Mouse (Mus musculus) heart, embryonic 11.5 days (tissue): ENCODE data around the gene Depdc5. TPM values are rescaled to one million over a fixed set of nuclear protein-coding genes. Genes with fewer than 3 reads are reported as not detected.
"Not testable (repeated sequence)": the region's sequence is repeated elsewhere in the genome, so short reads cannot be mapped to it uniquely, and the experiment has no call there.

ENCODE experiments used
- ATAC-seq: fragments of 200-750 bp; cut with Nextera tagmentation; replicated peaks from 2 replicates; pipeline ENCODE4 v1.8.0; 2017; ENCODE audit warnings: moderate library complexity; ENCODE audit not compliant: insufficient number of reproducible peaks, low FRiP score, low TSS enrichment
- H3K27ac ChIP-seq: fragments of 300-500 bp; sonication (generic); 2 replicates; pipeline ENCODE4 v1.5.1; 2014; ENCODE audit warnings: mild to moderate bottlenecking, low read depth, low read length
- H3K27me3 ChIP-seq: fragments of 300-500 bp; sonication (generic); 2 replicates; pipeline ENCODE4 v1.6.1; 2014; ENCODE audit warnings: mild to moderate bottlenecking, low read length, mixed read lengths; ENCODE audit not compliant: control insufficient read depth, insufficient read depth
- H3K36me3 ChIP-seq: fragments of 300-500 bp; sonication (generic); 2 replicates; pipeline ENCODE4 v1.6.1; 2014; ENCODE audit warnings: mild to moderate bottlenecking, low read length, moderate library complexity, mixed read lengths; ENCODE audit not compliant: control insufficient read depth, insufficient read depth
- H3K4me1 ChIP-seq: fragments of 300-500 bp; sonication (generic); 2 replicates; pipeline ENCODE4 v1.6.1; 2014; ENCODE audit warnings: low read length; ENCODE audit not compliant: control insufficient read depth, insufficient read depth
- H3K4me2 ChIP-seq: fragments of 300-500 bp; sonication (generic); 2 replicates; pipeline ENCODE4 v1.6.1; 2014; ENCODE audit warnings: mild to moderate bottlenecking, moderate library complexity
- H3K4me3 ChIP-seq: fragments of 300-500 bp; sonication (generic); 2 replicates; pipeline ENCODE4 v1.5.1; 2014; ENCODE audit warnings: low read depth, low read length
- H3K9ac ChIP-seq: fragments of 300-500 bp; sonication (generic); 2 replicates; pipeline ENCODE4 v1.6.1; 2014; ENCODE audit warnings: mild to moderate bottlenecking, low read depth, low read length, moderate library complexity
- H3K9me3 ChIP-seq: fragments of 300-500 bp; sonication (generic); replicated peaks from 2 replicates; pipeline ENCODE4 v1.6.1; 2016; ENCODE audit warnings: low read length; ENCODE audit not compliant: control insufficient read depth
- WGBS: fragments of 180-500 bp; shearing (Covaris S2); extraction: QIAGEN DNeasy Blood & Tissue Kit; methylation state at CpG from one replicate; pipeline ENCODE4 v1.1.7; 2014; ENCODE audit not compliant: insufficient replicate concordance; 5-methylcytosine and 5-hydroxymethylcytosine counted together
- polyA plus RNA-seq: library from polyadenylated mRNA; unstranded; fragments of >200 nt; fragmentation: Nextera tagmentation; extraction: Ambion mirVana; gene quantifications from 2 replicates; pipeline ENCODE4 v1.2.1, GENCODE M21; 2014

The Depdc5 gene
- polyA plus RNA-seq, 1 experiment from 2014 or later: 18.2 TPM

- Histone ChIP-seq H3K4me1 (no peaks in the 10 kb centered on the region), H3K4me2 (no peak overlapping the region), H3K27ac (no peak overlapping the region), H3K4me3 (no peak overlapping the region), H3K9ac (no peak overlapping the region), H3K36me3 (peaks cover 38% of the 10 kb centered on the region), H3K27me3 (no peaks in the 10 kb centered on the region), H3K9me3 (no peaks in the 10 kb centered on the region)
- ATAC-seq: no peak
- WGBS: 100% methylated on average over 2 of the region's 2 CpGs
Measured at GRCm38 (mm10) chr5:32840029-32840428, 23.5 kb upstream of the Depdc5 start.

DNA sequence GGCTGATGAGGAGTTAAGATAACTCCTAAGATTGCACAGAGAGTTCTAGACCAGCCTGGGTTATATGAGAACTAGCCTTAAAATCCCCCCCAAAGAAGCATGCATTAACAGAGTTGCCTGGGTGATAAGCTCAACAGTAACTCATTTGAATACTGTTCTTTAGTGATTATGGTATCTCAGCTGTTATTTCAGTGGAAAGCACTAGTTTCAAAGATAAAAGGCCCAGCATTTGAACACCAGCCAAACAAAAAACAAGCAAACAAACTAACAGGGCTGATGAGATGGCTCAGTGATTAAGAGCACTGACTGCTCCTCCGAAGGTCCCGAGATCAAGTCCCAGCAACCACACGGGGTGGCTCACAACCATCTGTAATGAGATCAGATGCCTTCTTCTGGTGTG lies 14.3 kb upstream of the Depdc5 start:
- peaks cover 9% of the 10 kb centered on the region for H3K36me3 ChIP-seq
- no peaks in the 10 kb centered on the region for H3K27me3 ChIP-seq
- no peak overlapping the region for H3K4me2 ChIP-seq
- H3K9ac ChIP-seq: no peak overlapping the region
- H3K27ac ChIP-seq: no peak overlapping the region
- H3K4me1 ChIP-seq: peaks cover 10% of the 10 kb centered on the region
- ATAC-seq: no peak
- H3K9me3 ChIP-seq: no peaks in the 10 kb centered on the region
- H3K4me3 ChIP-seq: no peak overlapping the region
- WGBS: 88% methylated on average over 3 of the region's 3 CpGs

- not testable (repeated sequence) for H3K4me2 ChIP-seq, H3K36me3 ChIP-seq, H3K27me3 ChIP-seq, H3K9me3 ChIP-seq, H3K4me3 ChIP-seq, ATAC-seq, H3K27ac ChIP-seq, H3K9ac ChIP-seq
- 90% methylated on average over 3 of the region's 3 CpGs for WGBS
- H3K4me1 ChIP-seq: peaks cover 13% of the 10 kb centered on the region
Measured at GRCm38 (mm10) chr5:32849580-32849979, 13.9 kb upstream of the Depdc5 start.

- peaks cover 13% of the 10 kb centered on the region for H3K4me1 ChIP-seq
- peaks cover 1% of the 10 kb centered on the region for H3K36me3 ChIP-seq
- 52% methylated on average over 6 of the region's 6 CpGs for WGBS
- no peak overlapping the region for H3K27ac ChIP-seq
- H3K4me3 ChIP-seq: peak overlapping the region; percentile 18
- no peaks in the 10 kb centered on the region for H3K9me3 ChIP-seq
- H3K27me3 ChIP-seq: no peaks in the 10 kb centered on the region
- no peak for ATAC-seq
- peak overlapping the region; percentile 88 for H3K4me2 ChIP-seq
- peak overlapping the region; percentile 31 for H3K9ac ChIP-seq
Measured at GRCm38 (mm10) chr5:32852026-32852425, 11.5 kb upstream of the Depdc5 start.

GRCm38 (mm10) chr5:32853731-32854507 lies 9.6 kb upstream of the Depdc5 start, which contains the start of gene Prr14l:
TSS of gene Prr14l (minus strand) at chr5:32854256.
- Histone ChIP-seq H3K4me3 (peak within 1 kb of the TSS; percentile 93), H3K4me1 (peaks cover 13% of the 10 kb centered on the region), H3K27ac (peak within 1 kb of the TSS; percentile 84), H3K9me3 (no peaks in the 10 kb centered on the region), H3K4me2 (peak within 1 kb of the TSS; percentile 88), H3K9ac (peak within 1 kb of the TSS; percentile 97), H3K27me3 (no peaks in the 10 kb centered on the region), H3K36me3 (no peaks in the 10 kb centered on the region; the same call in 1 of the 2 replicates)
- ATAC-seq: peak; percentile 96
- WGBS: under 1% methylated on average over 51 of the region's 51 CpGs

DNA sequence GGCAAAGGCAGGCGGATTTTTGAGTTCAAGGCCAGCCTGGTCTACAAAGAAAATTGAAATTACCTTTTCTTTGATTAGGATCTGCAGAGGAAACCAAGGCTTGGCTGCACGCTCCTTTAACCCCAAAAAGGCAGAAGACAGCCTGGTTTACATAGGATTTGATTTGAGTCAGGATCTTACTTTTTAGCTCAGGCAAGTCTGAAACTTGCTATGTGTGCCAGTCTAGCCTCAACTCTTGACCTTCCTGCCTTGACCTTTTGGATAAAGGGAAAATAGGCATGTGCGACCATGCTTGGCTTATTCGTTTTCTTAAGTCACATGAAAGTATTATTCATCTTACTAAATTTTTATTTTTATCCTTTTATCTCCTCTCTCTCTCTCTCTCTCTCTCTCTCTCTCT lies 8.7 kb upstream of the Depdc5 start:
- Histone ChIP-seq H3K4me3 (no peak overlapping the region), H3K9me3 (no peaks in the 10 kb centered on the region), H3K4me2 (no peak overlapping the region), H3K27me3 (no peaks in the 10 kb centered on the region), H3K4me1 (peaks cover 13% of the 10 kb centered on the region), H3K27ac (no peak overlapping the region), H3K36me3 (no peaks in the 10 kb centered on the region; the same call in 1 of the 2 replicates), H3K9ac (peak overlapping the region; percentile 17; the same call in 1 of the 2 replicates)
- no peak for ATAC-seq
- 81% methylated on average over 4 of the region's 4 CpGs for WGBS

- H3K4me1 ChIP-seq: peaks cover 13% of the 10 kb centered on the region
- not testable (repeated sequence) for H3K36me3 ChIP-seq, H3K9me3 ChIP-seq, H3K9ac ChIP-seq, H3K4me2 ChIP-seq, H3K27ac ChIP-seq, H3K27me3 ChIP-seq, ATAC-seq, H3K4me3 ChIP-seq
- 90% methylated on average over 2 of the region's 3 CpGs for WGBS
Measured at GRCm38 (mm10) chr5:32855274-32855673, 8.2 kb upstream of the Depdc5 start.

DNA sequence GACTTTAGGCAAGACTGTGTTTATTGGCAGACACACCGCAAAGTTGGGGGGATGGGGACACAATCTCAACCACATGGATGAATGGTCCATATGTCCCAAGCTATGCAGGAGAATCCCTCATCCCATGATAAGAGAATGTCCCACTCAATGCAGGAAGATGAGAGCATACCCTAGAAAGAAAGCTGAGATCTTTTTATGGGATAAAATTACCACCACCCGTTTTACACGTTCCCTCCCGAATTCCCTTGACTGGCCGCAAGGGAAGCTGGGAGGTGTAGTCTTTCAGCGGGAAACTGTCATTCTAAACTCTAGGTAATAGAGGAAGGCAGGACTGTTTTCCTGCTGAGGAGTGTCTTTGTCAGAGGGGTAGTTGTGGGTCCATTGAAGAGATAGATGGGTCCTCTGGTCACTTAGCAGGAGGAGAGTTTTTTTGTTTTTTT lies 5.7 kb upstream of the Depdc5 start:
- Histone ChIP-seq H3K27ac (no peak overlapping the region), H3K4me3 (peak overlapping the region; percentile 49)
- WGBS: 4% methylated on average over 6 of the region's 6 CpGs

DNA sequence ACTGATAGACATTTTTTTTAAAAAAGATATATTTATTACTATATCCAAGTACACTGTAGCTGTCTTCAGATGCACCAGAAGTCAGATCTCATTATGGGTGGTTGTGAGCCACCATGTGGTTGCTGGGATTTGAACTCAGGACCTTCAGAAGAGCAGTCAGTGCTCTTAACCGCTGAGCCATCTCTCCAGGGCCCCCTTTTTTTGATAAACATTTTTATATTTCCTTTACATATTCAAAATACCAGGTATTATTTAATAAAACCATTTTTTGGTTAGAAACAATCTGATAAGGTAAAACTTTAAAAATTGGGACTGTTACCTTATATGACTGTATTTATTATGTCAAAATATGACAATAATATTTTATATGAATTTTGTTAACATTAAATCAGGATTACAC lies 2.4 kb upstream of the Depdc5 start:
- Histone ChIP-seq H3K4me1 (peaks cover 6% of the 10 kb centered on the region; the same call in 1 of the 2 replicates), H3K4me3 (no peak overlapping the region), H3K27ac (no peak overlapping the region), H3K9me3 (no peaks in the 10 kb centered on the region), H3K9ac (no peak overlapping the region), H3K36me3 (no peaks in the 10 kb centered on the region), H3K27me3 (no peaks in the 10 kb centered on the region), H3K4me2 (no peak overlapping the region)
- no peak for ATAC-seq
- WGBS: 84% methylated on average over 1 of the region's 1 CpGs

More for the DNA sequence above, 5.7 kb upstream of the Depdc5 start:
- Histone ChIP-seq H3K9me3 (no peaks in the 10 kb centered on the region), H3K4me2 (peak overlapping the region; percentile 60), H3K4me1 (peaks cover 3% of the 10 kb centered on the region; the same call in 1 of the 2 replicates), H3K36me3 (no peaks in the 10 kb centered on the region), H3K27me3 (no peaks in the 10 kb centered on the region), H3K9ac (peak overlapping the region; percentile 63)
- no peak for ATAC-seq
